Comparison of ENCODE assay signal across 14 mouse cellular contexts in genomic region chr14:103948026-103948777, GRCm38 (mm10).
DNase-seq lines count a peak whose midpoint lies in the region; ATAC-seq and TF ChIP-seq lines count a peak whose summit lies in the region.
"Had no signal": no experiment of that assay in that cellular context is flagged by ENCODE, and none has a peak within 500 bp of the region (broad histone marks: within the 10 kb centered on the region; RNA-seq: fewer than 3 reads in every experiment).

No protein-coding gene starts in this region.

- ATAC-seq in forebrain, postnatal 0 days: no peak
- ATAC-seq in midbrain, embryonic 11.5 days (ENCODE audit: low FRiP score): peak; percentile 89
- ATAC-seq: intestine, embryonic 15.5 days; liver, embryonic 12.5 days; lung, postnatal 0 days; Patski had no signal

- peak; percentile 14 for DNase-seq in retina, embryonic 14.5 days (ENCODE audit: low spot score)
- no peak for DNase-seq in retina, postnatal 1 day
- peak; percentile 3 for DNase-seq in forebrain, postnatal 0 days
- DNase-seq in midbrain, embryonic 11.5 days (ENCODE audit: low spot score, missing footprints): peak; percentile 87
- DNase-seq in testis, postnatal 10 days (ENCODE audit: low spot score): no peak
- no peak for DNase-seq in cerebellum, postnatal 25 days
- no peak for DNase-seq in lung, postnatal 4 days
- DNase-seq: cerebellum, adult 9-10 months; heart, adult 11 months had no signal

- WGBS in forebrain, postnatal 0 days: 34% methylated on average over 3 of the region's 3 CpGs
- WGBS in midbrain, embryonic 11.5 days: 20% methylated on average over 3 of the region's 3 CpGs

- no peaks in the 10 kb centered on the region for H3K9me3 ChIP-seq in forebrain, postnatal 0 days (ENCODE audit: low read length)
- H3K9me3 ChIP-seq in midbrain, embryonic 11.5 days (ENCODE audit: control insufficient read depth, low read length): no peaks in the 10 kb centered on the region
- H3K9me3 ChIP-seq: intestine, embryonic 15.5 days; liver, embryonic 12.5 days had no signal

- H3K27ac ChIP-seq in forebrain, postnatal 0 days (ENCODE audit: low read depth, low read length): no peak overlapping the region
- peak overlapping the region; percentile 48; the same call in 1 of the 2 replicates for H3K27ac ChIP-seq in midbrain, embryonic 11.5 days (ENCODE audit: low read depth, low read length)
- H3K27ac ChIP-seq: intestine, embryonic 15.5 days; liver, embryonic 12.5 days had no signal

- H3K4me3 ChIP-seq in forebrain, postnatal 0 days (ENCODE audit: low read depth, low read length): no peak overlapping the region
- no peak overlapping the region for H3K4me3 ChIP-seq in midbrain, embryonic 11.5 days (ENCODE audit: low read depth, low read length)
- H3K4me3 ChIP-seq: intestine, embryonic 15.5 days; liver, embryonic 12.5 days had no signal

- no peaks in the 10 kb centered on the region for H3K4me1 ChIP-seq in forebrain, postnatal 0 days (ENCODE audit: insufficient read depth)
- peaks cover 8% of the 10 kb centered on the region for H3K4me1 ChIP-seq in midbrain, embryonic 11.5 days (ENCODE audit: control insufficient read depth, insufficient read depth, low read length)
- H3K4me1 ChIP-seq: intestine, embryonic 15.5 days; liver, embryonic 12.5 days had no signal

- H3K4me2 ChIP-seq in forebrain, postnatal 0 days (ENCODE audit: low read depth): no peak overlapping the region
- no peak overlapping the region for H3K4me2 ChIP-seq in midbrain, embryonic 11.5 days
- H3K4me2 ChIP-seq: intestine, embryonic 15.5 days; liver, embryonic 12.5 days had no signal

- H3K27me3 ChIP-seq in forebrain, postnatal 0 days (ENCODE audit: insufficient read depth, low read length): no peaks in the 10 kb centered on the region
- H3K27me3 ChIP-seq in midbrain, embryonic 11.5 days (ENCODE audit: control insufficient read depth, insufficient read depth, low read length): no peaks in the 10 kb centered on the region
- H3K27me3 ChIP-seq: CH12.LX; intestine, embryonic 15.5 days; liver, embryonic 12.5 days; Patski had no signal

- no peaks in the 10 kb centered on the region for H3K36me3 ChIP-seq in forebrain, postnatal 0 days (ENCODE audit: insufficient read depth)
- H3K36me3 ChIP-seq in midbrain, embryonic 11.5 days (ENCODE audit: control insufficient read depth, insufficient read depth, low read length): no peaks in the 10 kb centered on the region
- H3K36me3 ChIP-seq: intestine, embryonic 15.5 days; liver, embryonic 12.5 days had no signal

- H3K9ac ChIP-seq in forebrain, postnatal 0 days: no peak overlapping the region
- H3K9ac ChIP-seq in midbrain, embryonic 11.5 days (ENCODE audit: low read length): no peak overlapping the region
- H3K9ac ChIP-seq: intestine, embryonic 15.5 days; liver, embryonic 12.5 days had no signal

- no peak for TF ChIP-seq CTCF in forebrain, postnatal 0 days (IDR thresholded peaks at IDR 0.05; ENCODE audit: low read depth)

Comparison
In these comparisons a context has a peak if more than half of its experiments do, and no peak if none do; other contexts are left out.
1. DNase-seq: peak in retina, embryonic 14.5 days (single experiment), forebrain, postnatal 0 days (single experiment) and midbrain, embryonic 11.5 days (single experiment); none in retina, postnatal 1 day (single experiment), testis, postnatal 10 days (single experiment), cerebellum, postnatal 25 days (0 of 2) and lung, postnatal 4 days (0 of 2).